Mouse (Mus musculus): Measurements from ENCODE around the gene Olfr1446. TPM values are rescaled to one million over a fixed set of nuclear protein-coding genes. Genes with fewer than 3 reads are reported as not detected.

The Olfr1446 gene
- total RNA-seq (2012; rRNA removed), result not detected in 2 replicates

GRCm38 (mm10) chr19:12893424-12893823 lies at the start of gene Olfr1446:
Gene Olfr1446 (minus strand): TSS chr19:12893524.
- no peak for DNase-seq (ENCODE audit: low read depth, low spot score)
- H3K9me3 ChIP-seq (ENCODE audit: control insufficient read depth, insufficient read depth, low read depth, low read length), result no peaks in the 10 kb centered on the region
- no peak for TF ChIP-seq CHD2 (IDR thresholded peaks at IDR 0.05; ENCODE audit: low read depth, low read length)
- no peaks in the 10 kb centered on the region for H3K36me3 ChIP-seq (ENCODE audit: control insufficient read depth, insufficient read depth, low read length, poor library complexity, severe bottlenecking)
- H3K4me1 ChIP-seq (ENCODE audit: control insufficient read depth in 2 of 2, insufficient read depth in 2 of 2, low read length in 2 of 2, poor library complexity in 1 of 2), result no peaks in the 10 kb centered on the region
- no peak within 1 kb of the TSS for H3K4me3 ChIP-seq (ENCODE audit: insufficient read depth in 1 of 2, low read depth in 1 of 2, low read length in 2 of 2, poor library complexity in 1 of 2, severe bottlenecking in 1 of 2)
- no peak within 1 kb of the TSS for H3K27ac ChIP-seq (ENCODE audit: insufficient read depth, low read depth, low read length, poor library complexity, severe bottlenecking)
- no peak within 1 kb of the TSS for H3K9ac ChIP-seq (ENCODE audit: insufficient read depth, low read depth, low read length, poor library complexity, severe bottlenecking)
- in situ Hi-C loops (cut with MboI; ENCODE audit: low sequenced_read_pairs in 2 of 2, unreplicated experiment in 2 of 2), result no loop called here

- H3K27ac ChIP-seq (ENCODE audit: insufficient read depth, low read depth, low read length, poor library complexity, severe bottlenecking), result no peak within 1 kb of the TSS
- H3K4me3 ChIP-seq (ENCODE audit: insufficient read depth in 1 of 2, low read depth in 1 of 2, low read length in 2 of 2, poor library complexity in 1 of 2, severe bottlenecking in 1 of 2), result no peak within 1 kb of the TSS
- in situ Hi-C loops (cut with MboI; ENCODE audit: low sequenced_read_pairs in 2 of 2, unreplicated experiment in 2 of 2), result no loop called here
- no peaks in the 10 kb centered on the region for H3K4me1 ChIP-seq (ENCODE audit: control insufficient read depth in 2 of 2, insufficient read depth in 2 of 2, low read length in 2 of 2, poor library complexity in 1 of 2)
- no peaks in the 10 kb centered on the region for H3K9me3 ChIP-seq (ENCODE audit: control insufficient read depth, insufficient read depth, low read depth, low read length)
- no peak for TF ChIP-seq CHD2 (IDR thresholded peaks at IDR 0.05; ENCODE audit: low read depth, low read length)
- TF ChIP-seq ZNF384 (IDR thresholded peaks at IDR 0.05; ENCODE audit: low read depth, low read length), result no peak
- TF ChIP-seq ZC3H11A (IDR thresholded peaks at IDR 0.05; ENCODE audit: borderline replicate concordance, low read depth, low read length), result no peak
- TF ChIP-seq MAFK (IDR thresholded peaks at IDR 0.05; ENCODE audit: insufficient read depth, low read depth, low read length), result no peak
- no peak for TF ChIP-seq HCFC1 (IDR thresholded peaks at IDR 0.05; ENCODE audit: borderline replicate concordance, insufficient read depth, low read length)
- DNase-seq (ENCODE audit: low read depth, low spot score), result no peak
- no peak within 1 kb of the TSS for H3K9ac ChIP-seq (ENCODE audit: insufficient read depth, low read depth, low read length, poor library complexity, severe bottlenecking)
- no peaks in the 10 kb centered on the region for H3K36me3 ChIP-seq (ENCODE audit: control insufficient read depth, insufficient read depth, low read length, poor library complexity, severe bottlenecking)
Observed at GRCm38 (mm10) chr19:12930540-12930939, 37.2 kb upstream of the Olfr1446 start, which contains the start of gene Olfr1449. Gene Olfr1449 (plus strand): TSS chr19:12930840.

- H3K9me3 ChIP-seq (ENCODE audit: control insufficient read depth, insufficient read depth, low read depth, low read length), result no peaks in the 10 kb centered on the region
- in situ Hi-C loops (cut with MboI; ENCODE audit: low sequenced_read_pairs in 2 of 2, unreplicated experiment in 2 of 2), result no loop called here
- H3K9ac ChIP-seq (ENCODE audit: insufficient read depth, low read depth, low read length, poor library complexity, severe bottlenecking), result no peak within 1 kb of the TSS
- H3K36me3 ChIP-seq (ENCODE audit: control insufficient read depth, insufficient read depth, low read length, poor library complexity, severe bottlenecking), result no peaks in the 10 kb centered on the region
- no peak for TF ChIP-seq CHD2 (IDR thresholded peaks at IDR 0.05; ENCODE audit: low read depth, low read length)
- no peak for TF ChIP-seq ZNF384 (IDR thresholded peaks at IDR 0.05; ENCODE audit: low read depth, low read length)
- TF ChIP-seq MAFK (IDR thresholded peaks at IDR 0.05; ENCODE audit: insufficient read depth, low read depth, low read length), result no peak
- no peak for TF ChIP-seq HCFC1 (IDR thresholded peaks at IDR 0.05; ENCODE audit: borderline replicate concordance, insufficient read depth, low read length)
- TF ChIP-seq ZC3H11A (IDR thresholded peaks at IDR 0.05; ENCODE audit: borderline replicate concordance, low read depth, low read length), result no peak
- H3K27ac ChIP-seq (ENCODE audit: insufficient read depth, low read depth, low read length, poor library complexity, severe bottlenecking), result no peak within 1 kb of the TSS
- no peak for DNase-seq (ENCODE audit: low read depth, low spot score)
- H3K4me1 ChIP-seq (ENCODE audit: control insufficient read depth in 2 of 2, insufficient read depth in 2 of 2, low read length in 2 of 2, poor library complexity in 1 of 2), result no peaks in the 10 kb centered on the region
- H3K4me3 ChIP-seq (ENCODE audit: insufficient read depth in 1 of 2, low read depth in 1 of 2, low read length in 2 of 2, poor library complexity in 1 of 2, severe bottlenecking in 1 of 2), result no peak within 1 kb of the TSS
Observed at GRCm38 (mm10) chr19:12924319-12924718, 31.0 kb upstream of the Olfr1446 start, which contains the start of gene Olfr1448. Gene Olfr1448 (minus strand): TSS chr19:12924419.

GRCm38 (mm10) chr19:12903643-12904042 lies 10.3 kb upstream of the Olfr1446 start, which contains the start of gene Olfr1447:
Gene Olfr1447 (minus strand): TSS chr19:12903743.
- H3K4me1 ChIP-seq (ENCODE audit: control insufficient read depth in 2 of 2, insufficient read depth in 2 of 2, low read length in 2 of 2, poor library complexity in 1 of 2), result no peaks in the 10 kb centered on the region
- no peak within 1 kb of the TSS for H3K4me3 ChIP-seq (ENCODE audit: insufficient read depth in 1 of 2, low read depth in 1 of 2, low read length in 2 of 2, poor library complexity in 1 of 2, severe bottlenecking in 1 of 2)
- no peak for TF ChIP-seq HCFC1 (IDR thresholded peaks at IDR 0.05; ENCODE audit: borderline replicate concordance, insufficient read depth, low read length)
- no peak for TF ChIP-seq CHD2 (IDR thresholded peaks at IDR 0.05; ENCODE audit: low read depth, low read length)
- TF ChIP-seq ZC3H11A (IDR thresholded peaks at IDR 0.05; ENCODE audit: borderline replicate concordance, low read depth, low read length), result no peak
- no peak for TF ChIP-seq ZNF384 (IDR thresholded peaks at IDR 0.05; ENCODE audit: low read depth, low read length)
- no peak for TF ChIP-seq MAFK (IDR thresholded peaks at IDR 0.05; ENCODE audit: insufficient read depth, low read depth, low read length)
- no peaks in the 10 kb centered on the region for H3K9me3 ChIP-seq (ENCODE audit: control insufficient read depth, insufficient read depth, low read depth, low read length)
- DNase-seq (ENCODE audit: low read depth, low spot score), result no peak
- H3K27ac ChIP-seq (ENCODE audit: insufficient read depth, low read depth, low read length, poor library complexity, severe bottlenecking), result no peak within 1 kb of the TSS
- H3K36me3 ChIP-seq (ENCODE audit: control insufficient read depth, insufficient read depth, low read length, poor library complexity, severe bottlenecking), result no peaks in the 10 kb centered on the region
- no peak within 1 kb of the TSS for H3K9ac ChIP-seq (ENCODE audit: insufficient read depth, low read depth, low read length, poor library complexity, severe bottlenecking)
- in situ Hi-C loops (cut with MboI; ENCODE audit: low sequenced_read_pairs in 2 of 2, unreplicated experiment in 2 of 2), result no loop called here

- in situ Hi-C loops (cut with MboI; ENCODE audit: low sequenced_read_pairs in 2 of 2, unreplicated experiment in 2 of 2), result no loop called here
- DNase-seq (ENCODE audit: low read depth, low spot score), result no peak
- Histone ChIP-seq H3K9me3 (ENCODE audit: control insufficient read depth, insufficient read depth, low read depth, low read length) (no peaks in the 10 kb centered on the region), H3K27ac (ENCODE audit: insufficient read depth, low read depth, low read length, poor library complexity, severe bottlenecking) (no peak within 1 kb of the TSS), H3K9ac (ENCODE audit: insufficient read depth, low read depth, low read length, poor library complexity, severe bottlenecking) (no peak within 1 kb of the TSS), H3K4me3 (ENCODE audit: insufficient read depth in 1 of 2, low read depth in 1 of 2, low read length in 2 of 2, poor library complexity in 1 of 2, severe bottlenecking in 1 of 2) (no peak within 1 kb of the TSS), H3K4me1 (ENCODE audit: control insufficient read depth in 2 of 2, insufficient read depth in 2 of 2, low read length in 2 of 2, poor library complexity in 1 of 2) (no peaks in the 10 kb centered on the region), H3K36me3 (ENCODE audit: control insufficient read depth, insufficient read depth, low read length, poor library complexity, severe bottlenecking) (no peaks in the 10 kb centered on the region)
- TF ChIP-seq ZNF384 (IDR thresholded peaks at IDR 0.05; ENCODE audit: low read depth, low read length), result no peak
- TF ChIP-seq ZC3H11A (IDR thresholded peaks at IDR 0.05; ENCODE audit: borderline replicate concordance, low read depth, low read length), result no peak
- no peak for TF ChIP-seq HCFC1 (IDR thresholded peaks at IDR 0.05; ENCODE audit: borderline replicate concordance, insufficient read depth, low read length)
- no peak for TF ChIP-seq MAFK (IDR thresholded peaks at IDR 0.05; ENCODE audit: insufficient read depth, low read depth, low read length)
- TF ChIP-seq CHD2 (IDR thresholded peaks at IDR 0.05; ENCODE audit: low read depth, low read length), result no peak
Observed at GRCm38 (mm10) chr19:12883555-12883954, 9.8 kb downstream of the Olfr1446 start, which contains the start of gene Olfr1445. Gene Olfr1445 (plus strand): TSS chr19:12883855.
